Mouse (Mus musculus): ENCODE data around the gene Vmn1r32.

Gene Vmn1r32

GRCm38 (mm10) chr6:66559996-66560395 lies at the start of gene Vmn1r32:
Gene Vmn1r32 (minus strand): TSS chr6:66560096.
- in situ Hi-C loops (cut with MseI, MboI): no loop called here

GRCm38 (mm10) chr6:66595804-66596203 lies 35.9 kb upstream of the Vmn1r32 start:
- in situ Hi-C loops (cut with MseI, MboI): no loop called here

- in situ Hi-C loops (cut with MseI, MboI): loop anchor here in 1 of 2 experiments (25.0 kb wide), 2 partner anchors 626 to 1399 kb away; partner anchors contain the start of gene Hpgds
Observed at GRCm38 (mm10) chr6:66535966-66536365, 23.9 kb downstream of the Vmn1r32 start.

- in situ Hi-C loops (cut with MseI, MboI): loop anchor here in 1 of 2 experiments (25.0 kb wide), 2 partner anchors 627 to 1398 kb away; partner anchors contain the start of gene Hpgds
Observed at GRCm38 (mm10) chr6:66535028-66535862, 24.7 kb downstream of the Vmn1r32 start, which contains the start of gene Mad2l1. Gene Mad2l1 (plus strand): TSS chr6:66535390.

GRCm38 (mm10) chr6:66534366-66534941 lies 25.4 kb downstream of the Vmn1r32 start:
- in situ Hi-C loops (cut with MseI, MboI): loop anchor here in 1 of 2 experiments (25.0 kb wide), 2 partner anchors 628 to 1397 kb away; partner anchors contain the start of gene Hpgds

GRCm38 (mm10) chr6:66533241-66533640 lies 26.7 kb downstream of the Vmn1r32 start:
- in situ Hi-C loops (cut with MseI, MboI): loop anchor here in 1 of 2 experiments (25.0 kb wide), 2 partner anchors 629 to 1396 kb away; partner anchors contain the start of gene Hpgds

- in situ Hi-C loops (cut with MseI, MboI): loop anchor here in 1 of 2 experiments (25.0 kb wide), 2 partner anchors 634 to 1391 kb away; partner anchors contain the start of gene Hpgds
Observed at GRCm38 (mm10) chr6:66528386-66528785, 31.5 kb downstream of the Vmn1r32 start.

GRCm38 (mm10) chr6:66516368-66516767 lies 43.5 kb downstream of the Vmn1r32 start:
- in situ Hi-C loops (cut with MseI, MboI): no loop called here
